Mouse (Mus musculus): ENCODE data around the gene Kmt2a. TPM values are rescaled to one million over a fixed set of nuclear protein-coding genes. Genes with fewer than 3 reads are reported as not detected.

The Kmt2a gene
- polyA plus RNA-seq, 1 experiment from 2014 or later: 14.6 TPM

DNA sequence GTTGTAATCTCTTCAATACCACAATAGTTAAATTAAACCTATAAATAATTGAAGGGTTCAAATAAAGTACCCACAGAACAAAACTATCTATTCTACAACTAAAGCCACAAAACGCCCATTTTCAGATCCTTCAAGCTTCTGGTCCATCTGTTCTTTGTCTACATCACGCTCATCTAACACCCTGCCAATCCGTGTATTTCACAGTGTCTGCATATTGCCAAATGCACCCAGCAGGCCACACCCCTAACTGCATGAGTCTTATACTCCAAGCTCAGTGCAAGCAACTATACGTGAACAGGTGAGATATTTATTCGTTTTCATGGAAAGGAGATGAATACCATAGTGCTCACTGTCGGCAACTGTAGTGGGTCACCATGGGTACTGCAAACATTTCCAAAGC is 25.9 kb downstream of the Kmt2a start:
- Histone ChIP-seq H3K9me3 (replicated peaks) (no peaks in the 10 kb centered on the region), H3K27me3 (no peaks in the 10 kb centered on the region), H3K36me3 (peaks cover 41% of the 10 kb centered on the region), H3K27ac (no peak overlapping the region), H3K4me2 (no peak overlapping the region), H3K9ac (no peak overlapping the region), H3K4me3 (replicated peaks) (no peak overlapping the region), H3K4me1 (no peaks in the 10 kb centered on the region)
- 86% methylated on average over 6 of the region's 6 CpGs for WGBS
- ATAC-seq (replicated peaks; ENCODE audit: low FRiP score): no peak

- Histone ChIP-seq H3K4me3 (replicated peaks) (no peak overlapping the region), H3K27ac (no peak overlapping the region), H3K4me2 (no peak overlapping the region), H3K36me3 (peaks cover 91% of the 10 kb centered on the region), H3K9ac (no peak overlapping the region), H3K9me3 (replicated peaks) (no peaks in the 10 kb centered on the region), H3K27me3 (no peaks in the 10 kb centered on the region), H3K4me1 (no peaks in the 10 kb centered on the region)
- 84% methylated on average over 6 of the region's 6 CpGs for WGBS
- ATAC-seq (replicated peaks; ENCODE audit: low FRiP score): no peak
Observed at GRCm38 (mm10) chr9:44847446-44847845, 33.6 kb downstream of the Kmt2a start.

DNA sequence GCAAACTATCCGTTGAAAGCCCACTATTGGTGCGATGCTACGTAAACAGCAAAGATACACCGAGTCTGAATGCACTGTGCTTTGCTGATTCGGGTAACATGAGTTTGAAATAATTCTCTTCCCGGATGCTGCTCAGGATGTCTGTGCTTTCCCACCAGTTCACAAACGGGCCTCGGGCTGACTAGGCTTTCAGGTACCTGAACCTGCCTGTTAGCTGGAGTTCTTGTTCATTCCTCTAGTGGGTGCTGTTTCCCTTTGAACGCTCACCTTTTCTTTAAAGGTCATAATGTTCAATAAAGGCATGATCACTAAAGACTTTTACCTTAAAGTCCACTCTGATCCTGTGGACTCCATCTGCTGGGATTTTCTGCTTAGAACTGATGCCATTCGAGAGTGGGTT is 39.9 kb downstream of the Kmt2a start:
- no peak overlapping the region for H3K4me2 ChIP-seq
- 89% methylated on average over 10 of the region's 10 CpGs for WGBS

DNA sequence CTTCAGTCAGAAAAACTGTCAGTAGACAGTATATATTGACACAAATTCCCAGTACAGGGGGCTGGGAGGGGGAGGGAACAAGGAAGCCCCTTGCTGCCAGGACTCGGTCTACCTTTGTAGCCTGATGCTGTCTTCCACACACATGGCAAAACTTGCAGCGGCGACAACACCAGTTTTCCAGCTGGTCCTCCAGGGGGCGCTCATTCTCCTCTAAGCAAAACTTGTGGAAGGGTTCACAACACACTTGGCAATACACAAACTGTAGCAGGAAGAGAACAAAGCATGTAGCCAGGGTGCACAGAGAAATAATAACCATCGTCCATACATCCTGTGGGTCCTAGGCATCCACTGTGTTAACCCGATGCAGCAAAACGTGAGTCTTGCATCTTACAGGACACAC is 44.7 kb downstream of the Kmt2a start:
- no peak for ATAC-seq (replicated peaks; ENCODE audit: low FRiP score)
- Histone ChIP-seq H3K4me2 (no peak overlapping the region), H3K9me3 (replicated peaks) (no peaks in the 10 kb centered on the region), H3K27me3 (no peaks in the 10 kb centered on the region), H3K27ac (no peak overlapping the region), H3K9ac (no peak overlapping the region), H3K36me3 (peaks cover 95% of the 10 kb centered on the region), H3K4me3 (replicated peaks) (no peak overlapping the region), H3K4me1 (no peaks in the 10 kb centered on the region)
- WGBS: 59% methylated on average over 7 of the region's 7 CpGs

More for the DNA sequence above, 39.9 kb downstream of the Kmt2a start:
- Histone ChIP-seq H3K9me3 (replicated peaks) (no peaks in the 10 kb centered on the region), H3K4me3 (replicated peaks) (no peak overlapping the region), H3K27me3 (no peaks in the 10 kb centered on the region), H3K27ac (no peak overlapping the region), H3K9ac (no peak overlapping the region), H3K4me1 (no peaks in the 10 kb centered on the region), H3K36me3 (peaks cover 95% of the 10 kb centered on the region)
- no peak for ATAC-seq (replicated peaks; ENCODE audit: low FRiP score)

- H3K36me3 ChIP-seq: peaks cover 96% of the 10 kb centered on the region
- no peaks in the 10 kb centered on the region for H3K4me1 ChIP-seq
- WGBS: 86% methylated on average over 4 of the region's 4 CpGs
- no peak for ATAC-seq (replicated peaks; ENCODE audit: low FRiP score)
- no peak overlapping the region for H3K4me3 ChIP-seq (replicated peaks)
- no peaks in the 10 kb centered on the region for H3K9me3 ChIP-seq (replicated peaks)
- no peak overlapping the region for H3K27ac ChIP-seq
- H3K4me2 ChIP-seq: no peak overlapping the region
- H3K9ac ChIP-seq: no peak overlapping the region
- H3K27me3 ChIP-seq: no peaks in the 10 kb centered on the region
Observed at GRCm38 (mm10) chr9:44832356-44832755, 48.7 kb downstream of the Kmt2a start.

GRCm38 (mm10) chr9:44830506-44830905 is 50.6 kb downstream of the Kmt2a start:
- peaks cover 98% of the 10 kb centered on the region for H3K36me3 ChIP-seq
- no peaks in the 10 kb centered on the region for H3K4me1 ChIP-seq
- no peak overlapping the region for H3K4me2 ChIP-seq
- 85% methylated on average over 2 of the region's 2 CpGs for WGBS
- H3K27ac ChIP-seq: no peak overlapping the region
- no peak for ATAC-seq (replicated peaks; ENCODE audit: low FRiP score)
- H3K9ac ChIP-seq: no peak overlapping the region
- no peak overlapping the region for H3K4me3 ChIP-seq (replicated peaks)
- H3K9me3 ChIP-seq (replicated peaks): no peaks in the 10 kb centered on the region
- H3K27me3 ChIP-seq: no peaks in the 10 kb centered on the region

GRCm38 (mm10) chr9:44828944-44829343 is 52.2 kb downstream of the Kmt2a start:
- H3K4me1 ChIP-seq: no peaks in the 10 kb centered on the region
- no peak for ATAC-seq (replicated peaks; ENCODE audit: low FRiP score)
- H3K9me3 ChIP-seq (replicated peaks): no peaks in the 10 kb centered on the region
- 95% methylated on average over 11 of the region's 11 CpGs for WGBS
- no peaks in the 10 kb centered on the region for H3K27me3 ChIP-seq
- no peak overlapping the region for H3K4me2 ChIP-seq
- H3K4me3 ChIP-seq (replicated peaks): no peak overlapping the region
- H3K9ac ChIP-seq: no peak overlapping the region
- peaks cover 98% of the 10 kb centered on the region for H3K36me3 ChIP-seq
- H3K27ac ChIP-seq: no peak overlapping the region

DNA sequence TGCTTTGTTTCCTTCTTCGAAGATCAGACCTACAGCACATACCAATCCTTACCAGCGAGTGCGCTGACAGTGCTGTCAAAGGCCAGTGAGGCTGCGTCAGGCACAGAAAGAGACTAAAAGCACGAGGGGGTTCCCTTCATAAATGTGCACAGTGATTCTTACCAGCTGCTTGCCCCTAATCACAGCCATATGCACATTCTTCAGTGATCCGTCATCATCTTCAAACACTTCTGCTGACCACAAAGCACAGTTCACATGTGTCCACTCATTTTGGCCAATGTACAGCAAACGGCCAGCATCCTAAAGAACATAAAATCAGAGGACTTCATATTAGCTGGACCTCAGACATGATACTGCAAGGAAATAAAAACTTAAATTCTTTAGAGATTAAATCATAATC is 54.4 kb downstream of the Kmt2a start:
- Histone ChIP-seq H3K27me3 (no peaks in the 10 kb centered on the region), H3K4me1 (no peaks in the 10 kb centered on the region), H3K27ac (no peak overlapping the region), H3K9ac (no peak overlapping the region), H3K4me3 (replicated peaks) (no peak overlapping the region), H3K9me3 (replicated peaks) (no peaks in the 10 kb centered on the region), H3K4me2 (no peak overlapping the region), H3K36me3 (peaks cover 98% of the 10 kb centered on the region)
- ATAC-seq (replicated peaks; ENCODE audit: low FRiP score): no peak
- WGBS: 82% methylated on average over 7 of the region's 7 CpGs

- Histone ChIP-seq H3K27ac (no peak overlapping the region), H3K4me2 (no peak overlapping the region), H3K4me3 (replicated peaks) (no peak overlapping the region), H3K27me3 (no peaks in the 10 kb centered on the region), H3K9ac (no peak overlapping the region), H3K9me3 (replicated peaks) (no peaks in the 10 kb centered on the region), H3K36me3 (peaks cover 100% of the 10 kb centered on the region), H3K4me1 (no peaks in the 10 kb centered on the region)
- WGBS: 91% methylated on average over 15 of the region's 15 CpGs
- no peak for ATAC-seq (replicated peaks; ENCODE audit: low FRiP score)
Observed at GRCm38 (mm10) chr9:44819920-44820827, 60.9 kb downstream of the Kmt2a start.

- Histone ChIP-seq H3K9ac (no peak overlapping the region), H3K4me3 (replicated peaks) (no peak overlapping the region), H3K4me2 (no peak overlapping the region), H3K9me3 (replicated peaks) (no peaks in the 10 kb centered on the region), H3K4me1 (no peaks in the 10 kb centered on the region), H3K27me3 (no peaks in the 10 kb centered on the region), H3K36me3 (peaks cover 100% of the 10 kb centered on the region), H3K27ac (no peak overlapping the region)
- no peak for ATAC-seq (replicated peaks; ENCODE audit: low FRiP score)
- WGBS: 85% methylated on average over 5 of the region's 5 CpGs
Observed at GRCm38 (mm10) chr9:44817522-44817921, 63.6 kb downstream of the Kmt2a start.

- no peaks in the 10 kb centered on the region for H3K27me3 ChIP-seq
- ATAC-seq (replicated peaks; ENCODE audit: low FRiP score): no peak
- H3K4me1 ChIP-seq: no peaks in the 10 kb centered on the region
- H3K4me3 ChIP-seq (replicated peaks): no peak overlapping the region
- H3K9me3 ChIP-seq (replicated peaks): no peaks in the 10 kb centered on the region
- H3K27ac ChIP-seq: no peak overlapping the region
- no peak overlapping the region for H3K4me2 ChIP-seq
- H3K9ac ChIP-seq: no peak overlapping the region
- 95% methylated on average over 8 of the region's 8 CpGs for WGBS
- peaks cover 99% of the 10 kb centered on the region for H3K36me3 ChIP-seq
Observed at GRCm38 (mm10) chr9:44814179-44814578, 66.9 kb downstream of the Kmt2a start.

DNA sequence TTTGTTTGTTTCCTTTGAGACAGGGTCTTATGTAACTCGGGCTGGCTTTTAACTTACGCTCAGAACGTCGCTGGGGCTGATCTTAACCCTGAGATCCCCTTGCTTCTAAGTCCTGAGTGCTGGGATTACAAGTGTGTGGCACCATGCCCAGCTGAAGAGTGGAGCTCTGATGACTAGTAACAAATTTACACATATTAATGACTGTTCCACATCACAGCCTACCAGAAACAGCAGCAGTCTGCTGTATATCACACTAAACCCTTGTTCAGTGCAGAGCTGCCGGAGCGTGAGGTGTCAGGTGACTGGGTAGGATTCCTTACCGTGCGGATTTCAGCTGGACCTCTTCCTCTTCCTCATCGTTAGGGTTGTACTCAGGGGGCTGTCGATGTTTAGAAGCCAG is 70.8 kb downstream of the Kmt2a start:
- Histone ChIP-seq H3K9me3 (replicated peaks) (no peaks in the 10 kb centered on the region), H3K27me3 (no peaks in the 10 kb centered on the region), H3K4me2 (no peak overlapping the region), H3K27ac (no peak overlapping the region), H3K36me3 (peaks cover 98% of the 10 kb centered on the region), H3K9ac (no peak overlapping the region), H3K4me3 (replicated peaks) (no peak overlapping the region), H3K4me1 (no peaks in the 10 kb centered on the region)
- no peak for ATAC-seq (replicated peaks; ENCODE audit: low FRiP score)
- WGBS: 57% methylated on average over 10 of the region's 10 CpGs

DNA sequence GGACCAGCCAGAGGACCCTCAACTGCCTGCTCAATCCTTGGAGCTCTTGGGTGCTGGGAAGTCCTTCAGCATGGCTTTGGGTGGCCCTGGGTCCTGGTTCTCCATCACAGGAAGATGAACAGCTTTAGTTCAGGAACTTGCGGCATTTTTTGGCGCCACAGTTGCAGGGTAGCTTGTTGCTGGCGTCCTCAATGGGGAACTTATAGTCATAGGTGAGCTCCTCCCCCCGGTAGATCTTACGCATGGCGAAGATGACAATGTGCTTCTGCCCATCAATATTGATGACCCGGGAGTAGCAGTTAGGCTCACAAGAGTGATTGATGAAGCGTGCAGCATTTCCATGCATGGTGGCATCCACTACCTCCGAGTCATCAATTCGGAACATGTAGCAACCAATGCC is 73.3 kb downstream of the Kmt2a start:
- H3K4me3 ChIP-seq (replicated peaks): no peak overlapping the region
- peaks cover 10% of the 10 kb centered on the region for H3K4me1 ChIP-seq
- no peak for ATAC-seq (replicated peaks; ENCODE audit: low FRiP score)
- WGBS: 91% methylated on average over 10 of the region's 10 CpGs
- H3K9ac ChIP-seq: no peak overlapping the region
- no peaks in the 10 kb centered on the region for H3K9me3 ChIP-seq (replicated peaks)
- H3K4me2 ChIP-seq: no peak overlapping the region
- peaks cover 81% of the 10 kb centered on the region for H3K36me3 ChIP-seq
- no peak overlapping the region for H3K27ac ChIP-seq
- H3K27me3 ChIP-seq: no peaks in the 10 kb centered on the region
